Mouse (Mus musculus) forebrain, embryonic 12.5 days (tissue): ENCODE results near the gene Vti1a. TPM values are rescaled to one million over a fixed set of nuclear protein-coding genes. Genes with fewer than 3 reads are reported as not detected.

Experiments
- ATAC-seq: fragments of 200-750 bp; cut with Nextera tagmentation; 2 replicates; pipeline ENCODE4 v1.8.0; 2017; ENCODE audit warnings: moderate TSS enrichment; ENCODE audit not compliant: low FRiP score
- H3K27ac ChIP-seq: fragments of 300-500 bp; sonication (generic); 2 replicates; pipeline ENCODE4 v1.5.1; 2016; ENCODE audit warnings: mild to moderate bottlenecking
- H3K27me3 ChIP-seq: fragments of 300-500 bp; sonication (generic); 2 replicates; pipeline ENCODE4 v1.6.1; 2016; ENCODE audit warnings: mild to moderate bottlenecking
- H3K36me3 ChIP-seq: fragments of 300-500 bp; sonication (generic); replicated peaks from 2 replicates; pipeline ENCODE4 v1.6.1; 2016; ENCODE audit warnings: mild to moderate bottlenecking
- H3K4me1 ChIP-seq: fragments of 300-500 bp; sonication (generic); 2 replicates; pipeline ENCODE4 v1.6.1; 2016
- H3K4me2 ChIP-seq: fragments of 300-500 bp; sonication (generic); 2 replicates; pipeline ENCODE4 v1.6.1; 2016; ENCODE audit warnings: mild to moderate bottlenecking, moderate library complexity
- H3K4me3 ChIP-seq: fragments of 300-500 bp; sonication (generic); replicated peaks from 2 replicates; pipeline ENCODE4 v1.5.1; 2016; ENCODE audit warnings: mild to moderate bottlenecking
- H3K9ac ChIP-seq: fragments of 300-500 bp; sonication (generic); 2 replicates; pipeline ENCODE4 v1.6.1; 2016; ENCODE audit warnings: mild to moderate bottlenecking
- H3K9me3 ChIP-seq: fragments of 300-500 bp; sonication (generic); 2 replicates; pipeline ENCODE4 v1.6.1; 2016
- WGBS: fragments of 180-500 bp; shearing (Covaris S2); methylation state at CpG from one replicate; pipeline ENCODE4 v1.1.7; 2016; 5-methylcytosine and 5-hydroxymethylcytosine counted together
- polyA plus RNA-seq: library from polyadenylated mRNA; unstranded; fragments of >200 nt; fragmentation: Nextera tagmentation; extraction: Ambion mirVana; gene quantifications from 2 replicates; pipeline ENCODE4 v1.2.1, GENCODE M21; 2016

The Vti1a gene
- polyA plus RNA-seq, 1 experiment from 2014 or later = 34.3 TPM

- H3K27me3 ChIP-seq = peaks cover 32% of the 10 kb centered on the region
- no peak overlapping the region for H3K9ac ChIP-seq
- ATAC-seq = no peak
- no peak overlapping the region for H3K27ac ChIP-seq
- no peak overlapping the region for H3K4me2 ChIP-seq
- H3K4me1 ChIP-seq = peaks cover 20% of the 10 kb centered on the region
- WGBS = 88% methylated on average over 7 of the region's 7 CpGs
- no peaks in the 10 kb centered on the region for H3K36me3 ChIP-seq
- no peaks in the 10 kb centered on the region for H3K9me3 ChIP-seq
- H3K4me3 ChIP-seq = no peak overlapping the region
These were observed 300.2 kb downstream of the Vti1a start for GRCm38 (mm10) chr19:55616276-55616675.

GRCm38 (mm10) chr19:55616937-55617336 is 300.8 kb downstream of the Vti1a start:
- Histone ChIP-seq H3K9me3 (no peaks in the 10 kb centered on the region), H3K4me1 (peaks cover 25% of the 10 kb centered on the region), H3K36me3 (no peaks in the 10 kb centered on the region), H3K4me2 (no peak overlapping the region), H3K4me3 (no peak overlapping the region), H3K27ac (no peak overlapping the region), H3K27me3 (peaks cover 39% of the 10 kb centered on the region), H3K9ac (no peak overlapping the region)
- ATAC-seq = no peak
- 90% methylated on average over 8 of the region's 8 CpGs for WGBS

- Histone ChIP-seq H3K9me3 (no peaks in the 10 kb centered on the region), H3K4me3 (no peak overlapping the region), H3K9ac (no peak overlapping the region), H3K4me1 (peaks cover 32% of the 10 kb centered on the region), H3K27me3 (peaks cover 48% of the 10 kb centered on the region), H3K27ac (no peak overlapping the region), H3K4me2 (no peak overlapping the region), H3K36me3 (no peaks in the 10 kb centered on the region)
- 96% methylated on average over 7 of the region's 7 CpGs for WGBS
- no peak for ATAC-seq
These were observed 302.5 kb downstream of the Vti1a start for GRCm38 (mm10) chr19:55618546-55618945.

GRCm38 (mm10) chr19:55620411-55621008 is 304.4 kb downstream of the Vti1a start:
- H3K4me2 ChIP-seq = no peak overlapping the region
- WGBS = 58% methylated on average over 14 of the region's 14 CpGs

GRCm38 (mm10) chr19:55621011-55621625 is 305.0 kb downstream of the Vti1a start:
- Histone ChIP-seq H3K9me3 (no peaks in the 10 kb centered on the region), H3K27me3 (peaks cover 53% of the 10 kb centered on the region), H3K4me2 (no peak overlapping the region), H3K27ac (no peak overlapping the region), H3K9ac (no peak overlapping the region), H3K36me3 (no peaks in the 10 kb centered on the region), H3K4me1 (peaks cover 39% of the 10 kb centered on the region), H3K4me3 (no peak overlapping the region)
- no peak for ATAC-seq
- 80% methylated on average over 12 of the region's 12 CpGs for WGBS

More at GRCm38 (mm10) chr19:55620411-55621008, 304.4 kb downstream of the Vti1a start:
- no peak for ATAC-seq
- no peaks in the 10 kb centered on the region for H3K9me3 ChIP-seq
- no peak overlapping the region for H3K9ac ChIP-seq
- no peak overlapping the region for H3K27ac ChIP-seq
- H3K4me1 ChIP-seq = peaks cover 41% of the 10 kb centered on the region
- H3K27me3 ChIP-seq = peaks cover 54% of the 10 kb centered on the region
- H3K36me3 ChIP-seq = no peaks in the 10 kb centered on the region
- H3K4me3 ChIP-seq = no peak overlapping the region

GRCm38 (mm10) chr19:55622821-55623220 is 306.7 kb downstream of the Vti1a start:
- 66% methylated on average over 18 of the region's 18 CpGs for WGBS

DNA sequence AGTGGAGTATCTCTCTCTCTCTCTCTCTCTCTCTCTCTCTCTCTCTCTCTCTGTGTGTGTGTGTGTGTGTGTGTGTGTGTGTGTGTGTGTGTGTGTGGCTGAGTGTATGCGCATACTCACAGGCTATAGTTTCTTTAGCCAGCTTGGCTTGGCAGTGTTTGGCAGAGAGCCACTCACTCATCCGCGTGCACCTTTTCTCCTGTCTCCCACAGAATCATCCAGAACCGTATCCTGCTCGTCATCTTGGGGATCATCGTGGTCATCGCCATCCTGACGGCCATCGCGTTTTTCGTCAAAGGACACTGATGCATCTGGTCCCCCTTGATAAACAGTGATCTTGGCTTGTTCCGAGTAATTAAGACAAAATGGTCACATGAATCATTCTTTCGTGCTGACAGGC is 307.5 kb downstream of the Vti1a start:
- Histone ChIP-seq H3K36me3 (no peaks in the 10 kb centered on the region), H3K27ac (no peak overlapping the region), H3K4me2 (no peak overlapping the region), H3K9me3 (no peaks in the 10 kb centered on the region), H3K4me1 (peaks cover 58% of the 10 kb centered on the region), H3K4me3 (no peak overlapping the region), H3K9ac (no peak overlapping the region), H3K27me3 (peaks cover 52% of the 10 kb centered on the region)
- no peak for ATAC-seq
- 86% methylated on average over 13 of the region's 13 CpGs for WGBS

More at GRCm38 (mm10) chr19:55622821-55623220, 306.7 kb downstream of the Vti1a start:
- peaks cover 55% of the 10 kb centered on the region for H3K4me1 ChIP-seq
- H3K9me3 ChIP-seq = no peaks in the 10 kb centered on the region
- peaks cover 45% of the 10 kb centered on the region for H3K27me3 ChIP-seq
- H3K36me3 ChIP-seq = no peaks in the 10 kb centered on the region
- H3K4me2 ChIP-seq = no peak overlapping the region
- H3K27ac ChIP-seq = no peak overlapping the region
- H3K4me3 ChIP-seq = no peak overlapping the region
- ATAC-seq = no peak
- H3K9ac ChIP-seq = no peak overlapping the region

DNA sequence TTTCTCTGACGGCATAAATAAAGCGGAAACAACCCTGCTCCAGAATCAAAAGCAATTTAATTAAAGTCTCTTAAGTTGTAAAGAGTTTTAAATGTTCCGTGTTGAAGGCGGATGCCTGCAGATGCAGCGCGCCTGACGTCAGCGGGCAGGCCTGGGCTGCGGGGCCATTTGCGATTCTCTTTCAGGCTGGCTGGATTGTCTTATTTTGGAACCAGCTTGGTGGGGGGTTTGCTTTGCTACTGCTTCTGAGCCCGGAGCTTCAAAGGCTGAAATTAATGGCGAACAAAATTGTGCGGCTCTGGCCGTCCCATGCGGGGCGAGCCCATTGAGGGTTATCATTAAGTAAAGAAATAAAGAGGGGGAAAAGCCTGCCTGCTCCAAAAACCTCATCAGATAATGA is 310.4 kb downstream of the Vti1a start:
- Histone ChIP-seq H3K4me2 (peak overlapping the region; percentile 40), H3K27ac (no peak overlapping the region), H3K4me1 (peaks cover 54% of the 10 kb centered on the region), H3K4me3 (peak overlapping the region; percentile 13; the same call in 1 of the 2 replicates), H3K27me3 (peaks cover 63% of the 10 kb centered on the region), H3K36me3 (no peaks in the 10 kb centered on the region), H3K9ac (no peak overlapping the region), H3K9me3 (no peaks in the 10 kb centered on the region)
- ATAC-seq = peak; percentile 42
- WGBS = 15% methylated on average over 16 of the region's 16 CpGs

DNA sequence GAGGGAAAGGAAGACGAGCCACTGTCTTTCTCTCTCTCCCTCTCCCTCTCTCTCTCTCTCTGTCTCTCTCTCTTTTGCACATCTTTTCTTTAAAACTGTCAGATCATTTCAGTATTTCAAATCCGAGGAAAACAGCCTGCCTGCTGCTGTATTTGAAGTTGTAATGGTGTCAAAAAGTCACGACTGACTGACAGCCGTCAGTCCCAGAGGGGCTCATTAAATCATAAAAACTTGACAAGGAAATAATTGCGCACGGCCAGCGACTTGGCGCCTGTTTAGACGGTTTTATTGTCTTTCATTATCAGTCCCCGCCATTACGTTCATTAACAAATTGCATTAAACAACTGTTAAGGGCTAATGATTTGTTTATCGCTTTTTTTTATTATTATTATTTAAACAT is 310.9 kb downstream of the Vti1a start:
- WGBS = 34% methylated on average over 12 of the region's 12 CpGs

DNA sequence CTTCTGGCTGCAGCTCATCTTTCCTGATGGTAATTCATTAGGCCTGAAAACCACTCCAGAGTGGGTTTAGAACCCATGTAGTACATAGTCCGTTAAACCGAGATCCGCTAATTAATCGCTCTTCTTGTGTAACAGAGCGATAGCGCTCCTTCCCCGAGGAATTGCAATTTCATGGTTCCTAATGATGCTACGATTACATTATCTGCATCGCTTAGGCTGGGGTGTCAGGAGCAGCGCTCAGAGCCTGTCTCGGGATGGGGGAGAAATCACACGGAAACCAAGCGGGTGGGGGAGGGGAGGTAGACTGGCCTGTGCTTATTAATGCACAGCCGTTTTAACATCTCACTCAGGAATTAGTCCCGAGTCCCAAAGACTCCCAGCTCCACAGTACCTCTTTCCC is 319.4 kb downstream of the Vti1a start:
- H3K27ac ChIP-seq = no peak overlapping the region
- H3K4me3 ChIP-seq = no peak overlapping the region
- no peaks in the 10 kb centered on the region for H3K36me3 ChIP-seq
- ATAC-seq = 0 out of 2 replicates have a peak, but pooled peaks have one; percentile 33
- H3K4me1 ChIP-seq = peaks cover 4% of the 10 kb centered on the region
- H3K9ac ChIP-seq = no peak overlapping the region
- H3K4me2 ChIP-seq = no peak overlapping the region
- no peaks in the 10 kb centered on the region for H3K9me3 ChIP-seq
- H3K27me3 ChIP-seq = peaks cover 22% of the 10 kb centered on the region
- WGBS = 70% methylated on average over 15 of the region's 15 CpGs

More for the DNA sequence above, 310.9 kb downstream of the Vti1a start:
- Histone ChIP-seq H3K27me3 (peaks cover 63% of the 10 kb centered on the region), H3K4me1 (peaks cover 50% of the 10 kb centered on the region), H3K4me3 (no peak overlapping the region), H3K9ac (no peak overlapping the region), H3K4me2 (peak overlapping the region; percentile 40), H3K27ac (no peak overlapping the region), H3K36me3 (no peaks in the 10 kb centered on the region), H3K9me3 (no peaks in the 10 kb centered on the region)
- ATAC-seq = no peak

- Histone ChIP-seq H3K4me1 (peaks cover 21% of the 10 kb centered on the region), H3K27me3 (peaks cover 27% of the 10 kb centered on the region), H3K9me3 (no peaks in the 10 kb centered on the region), H3K27ac (no peak overlapping the region), H3K9ac (no peak overlapping the region), H3K36me3 (no peaks in the 10 kb centered on the region), H3K4me3 (no peak overlapping the region), H3K4me2 (no peak overlapping the region)
- ATAC-seq = no peak
- WGBS = 92% methylated on average over 6 of the region's 6 CpGs
These were observed 324.2 kb downstream of the Vti1a start for GRCm38 (mm10) chr19:55640251-55640650.

GRCm38 (mm10) chr19:55641891-55642290 is 325.8 kb downstream of the Vti1a start:
- Histone ChIP-seq H3K4me2 (no peak overlapping the region), H3K4me3 (no peak overlapping the region), H3K4me1 (peaks cover 17% of the 10 kb centered on the region), H3K27me3 (peaks cover 35% of the 10 kb centered on the region), H3K36me3 (no peaks in the 10 kb centered on the region), H3K9ac (no peak overlapping the region), H3K9me3 (no peaks in the 10 kb centered on the region), H3K27ac (no peak overlapping the region)
- WGBS = 76% methylated on average over 2 of the region's 2 CpGs
- ATAC-seq = no peak

- H3K27ac ChIP-seq = no peak overlapping the region
- no peak overlapping the region for H3K4me3 ChIP-seq
- H3K4me2 ChIP-seq = no peak overlapping the region
- H3K36me3 ChIP-seq = no peaks in the 10 kb centered on the region
- no peaks in the 10 kb centered on the region for H3K9me3 ChIP-seq
- peaks cover 17% of the 10 kb centered on the region for H3K4me1 ChIP-seq
- no peak overlapping the region for H3K9ac ChIP-seq
- 39% methylated on average over 11 of the region's 11 CpGs for WGBS
- no peak for ATAC-seq
- peaks cover 35% of the 10 kb centered on the region for H3K27me3 ChIP-seq
These were observed 326.3 kb downstream of the Vti1a start for GRCm38 (mm10) chr19:55642361-55642760.
